Mouse (Mus musculus) liver, postnatal 0 days (tissue): ENCODE measurements around the gene Dgkg.

Experiments
- CTCF ChIP-seq: sonication (generic); IDR thresholded peaks from 2 replicates; pipeline ENCODE4 v1.5.1; 2016; ENCODE audit warnings: antibody characterized with exemption, low read depth
- EP300 ChIP-seq: IDR thresholded peaks from 2 replicates; pipeline ENCODE4 v1.6.1; 2016; ENCODE audit warnings: antibody characterized with exemption, low read depth, mild to moderate bottlenecking

DNA sequence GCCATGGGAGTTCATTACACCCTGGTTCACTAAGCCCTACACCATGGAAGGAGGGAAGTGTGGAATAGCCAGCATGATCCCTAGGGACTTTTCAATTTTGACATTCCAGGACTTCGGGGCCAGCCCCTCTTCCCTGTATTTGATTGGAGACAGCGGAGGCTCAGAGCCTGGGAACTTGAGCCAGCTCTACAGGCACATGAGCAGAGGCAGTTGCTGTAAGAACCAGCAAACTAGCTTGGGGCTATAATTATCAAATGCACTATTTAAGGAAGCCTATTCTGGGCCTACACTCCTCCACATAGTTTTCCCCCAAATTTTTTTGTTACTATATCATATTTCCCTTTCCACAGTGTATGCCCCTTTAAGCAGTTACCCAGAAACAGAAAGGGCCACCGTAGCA lies 22.6 kb upstream of the Dgkg start:
- no peak for TF ChIP-seq EP300
- TF ChIP-seq CTCF, result no peak
